Comparison of ENCODE assay signal across 8 mouse cellular contexts in the genomic region with DNA sequence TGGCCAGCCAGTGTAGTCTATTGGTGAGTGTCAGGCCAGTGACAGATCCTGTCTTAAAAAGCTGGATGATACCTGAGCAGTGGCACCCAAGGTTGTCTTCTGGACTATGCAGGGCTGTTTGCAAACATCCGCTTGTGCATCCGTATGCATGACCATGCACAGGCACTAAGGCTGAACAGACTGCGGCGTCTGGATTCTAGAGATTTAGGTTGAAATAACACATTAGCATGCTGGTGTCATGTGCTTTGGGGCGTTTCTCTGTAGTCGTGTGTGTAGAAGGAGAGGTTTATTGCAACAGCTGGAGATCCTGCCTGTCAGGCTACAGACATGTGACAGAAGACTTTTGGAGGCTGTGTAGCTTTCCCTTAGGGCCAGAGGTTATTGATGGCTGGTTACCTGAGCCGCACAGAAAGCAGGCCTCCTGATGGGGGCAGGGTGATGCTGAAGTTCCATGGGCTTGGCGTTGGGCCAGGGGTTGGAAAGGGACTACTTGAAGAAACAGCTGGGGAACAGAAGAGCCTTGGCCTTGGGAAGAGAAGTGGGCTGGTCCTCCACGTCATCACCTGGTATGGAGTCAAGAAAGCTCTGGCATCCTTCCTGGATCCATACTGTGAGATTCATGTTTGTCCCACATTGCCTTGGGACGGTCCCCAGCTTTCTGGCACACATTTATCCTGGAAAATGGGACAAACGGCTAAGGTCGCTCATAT. TPM values are rescaled to one million over a fixed set of nuclear protein-coding genes. Genes with fewer than 3 reads are reported as not detected.
DNase-seq lines count a peak whose midpoint lies in the region; ATAC-seq lines count a peak whose summit lies in the region.

No protein-coding gene starts in this region.

- H3K9ac ChIP-seq in midbrain, embryonic 13.5 days (replicated peaks), result no peak overlapping the region
- H3K9ac ChIP-seq in midbrain, embryonic 11.5 days (ENCODE audit: low read length), result no peak overlapping the region
- H3K9ac ChIP-seq in limb, embryonic 15.5 days, result no peak overlapping the region

- no peaks in the 10 kb centered on the region for H3K27me3 ChIP-seq in midbrain, embryonic 13.5 days
- no peaks in the 10 kb centered on the region for H3K27me3 ChIP-seq in midbrain, embryonic 11.5 days (ENCODE audit: control insufficient read depth, insufficient read depth, low read length)
- no peaks in the 10 kb centered on the region for H3K27me3 ChIP-seq in limb, embryonic 15.5 days

- H3K4me2 ChIP-seq in midbrain, embryonic 13.5 days (replicated peaks), result no peak overlapping the region
- H3K4me2 ChIP-seq in midbrain, embryonic 11.5 days, result no peak overlapping the region
- no peak overlapping the region for H3K4me2 ChIP-seq in limb, embryonic 15.5 days

- H3K4me1 ChIP-seq in midbrain, embryonic 13.5 days (replicated peaks), result 0 out of 2 replicates have a peak, but pooled peaks cover 3% of the 10 kb centered on the region
- H3K4me1 ChIP-seq in midbrain, embryonic 11.5 days (ENCODE audit: control insufficient read depth, insufficient read depth, low read length), result no peaks in the 10 kb centered on the region
- H3K4me1 ChIP-seq in limb, embryonic 15.5 days, result peaks cover 14% of the 10 kb centered on the region

- intact Hi-C loops in heart, postnatal 36 days (cut with DNase I), result no loop called here

- peak; percentile 57 for ATAC-seq in midbrain, embryonic 13.5 days
- ATAC-seq in midbrain, embryonic 11.5 days (ENCODE audit: low FRiP score), result no peak
- ATAC-seq in limb, embryonic 15.5 days (ENCODE audit: insufficient number of reproducible peaks, low FRiP score, low TSS enrichment, low read depth), result peak; percentile 68; the same call in 1 of the 2 replicates
- ATAC-seq in activated CD4-positive, CD25-positive, alpha-beta regulatory T cell, adult 4 months, result no peak

- no peaks in the 10 kb centered on the region for H3K9me3 ChIP-seq in midbrain, embryonic 13.5 days
- no peaks in the 10 kb centered on the region for H3K9me3 ChIP-seq in midbrain, embryonic 11.5 days (ENCODE audit: control insufficient read depth, low read length)
- no peaks in the 10 kb centered on the region for H3K9me3 ChIP-seq in limb, embryonic 15.5 days

- peak; percentile 11 for DNase-seq in embryo, embryonic 11.5 days (ENCODE audit: low read depth, low spot score)
- DNase-seq in embryo, embryonic 10.5 days (ENCODE audit: low spot score), result no peak
- DNase-seq in midbrain, embryonic 11.5 days (ENCODE audit: low spot score, missing footprints), result no peak
- DNase-seq in heart, postnatal 36 days, result peak; percentile 6 to 23
- DNase-seq in layer of hippocampus, postnatal 14 days (ENCODE audit: low spot score in 2 of 2), result no peak

- no peaks in the 10 kb centered on the region for H3K36me3 ChIP-seq in midbrain, embryonic 13.5 days
- H3K36me3 ChIP-seq in midbrain, embryonic 11.5 days (ENCODE audit: control insufficient read depth, insufficient read depth, low read length), result no peaks in the 10 kb centered on the region
- H3K36me3 ChIP-seq in limb, embryonic 15.5 days, result no peaks in the 10 kb centered on the region

- no peak overlapping the region for H3K4me3 ChIP-seq in midbrain, embryonic 13.5 days (replicated peaks)
- H3K4me3 ChIP-seq in midbrain, embryonic 11.5 days (ENCODE audit: low read depth, low read length), result no peak overlapping the region
- H3K4me3 ChIP-seq in limb, embryonic 15.5 days, result no peak overlapping the region

- no peak overlapping the region for H3K27ac ChIP-seq in midbrain, embryonic 13.5 days
- no peak overlapping the region for H3K27ac ChIP-seq in midbrain, embryonic 11.5 days (ENCODE audit: low read depth, low read length)
- H3K27ac ChIP-seq in limb, embryonic 15.5 days, result peak overlapping the region; percentile 57

- WGBS in midbrain, embryonic 13.5 days, result 82% methylated on average over 12 of the region's 12 CpGs
- WGBS in midbrain, embryonic 11.5 days, result 88% methylated on average over 12 of the region's 12 CpGs
- 37% methylated on average over 12 of the region's 12 CpGs for WGBS in limb, embryonic 15.5 days

RNA-seq across cellular contexts. Expression of a gene that starts 59.7 kb away (rescaled TPM):
- 26.4 and 27.2 TPM in 2 replicates for polyA plus RNA-seq in midbrain, embryonic 13.5 days (2015; fragmentation: Nextera tagmentation; extraction: Ambion mirVana)
- 12.7 TPM in 2 replicates for polyA plus RNA-seq in midbrain, embryonic 11.5 days (2014; fragmentation: Nextera tagmentation; extraction: Ambion mirVana)
- 10 to 100 TPM; 24.9 to 27.1 TPM for total RNA-seq in heart, postnatal 36 days (2021)
- polyA plus RNA-seq in limb, embryonic 15.5 days (2015; fragmentation: Nextera tagmentation; extraction: Ambion mirVana), result 18.7 TPM in 2 replicates
- 10 to 100 TPM in 1 of 2 experiments, 1 to 10 TPM in 1; 8.3 to 10.1 TPM for polyA plus RNA-seq in activated CD4-positive, CD25-positive, alpha-beta regulatory T cell, adult 4 months (2017; shearing (Covaris generic))
- 10 to 100 TPM; 32.4 to 33.3 TPM for total RNA-seq in layer of hippocampus, postnatal 14 days (2021)

Comparison
In these comparisons a context has a peak if more than half of its experiments do, and no peak if none do; other contexts are left out.
1. DNase-seq: peak in embryo, embryonic 11.5 days (single experiment) and heart, postnatal 36 days (2 of 2); none in embryo, embryonic 10.5 days (single experiment), midbrain, embryonic 11.5 days (single experiment) and layer of hippocampus, postnatal 14 days (0 of 2).
2. ATAC-seq: peak in midbrain, embryonic 13.5 days (single experiment) and limb, embryonic 15.5 days (single experiment); none in midbrain, embryonic 11.5 days (single experiment) and activated CD4-positive, CD25-positive, alpha-beta regulatory T cell, adult 4 months (single experiment).